Mouse (Mus musculus): ENCODE data around the gene Ccnf. TPM values are rescaled to one million over a fixed set of nuclear protein-coding genes. Genes with fewer than 3 reads are reported as not detected.

Ccnf gene
- polyA plus RNA-seq, 1 experiment from 2014 or later = 101 TPM

- DNase-seq (ENCODE audit: low spot score) (peak; percentile 96), ATAC-seq (replicated peaks; ENCODE audit: insufficient number of reproducible peaks, low FRiP score, low TSS enrichment, low read depth) (peak; percentile 30)
- no peaks in the 10 kb centered on the region for H3K36me3 ChIP-seq (replicated peaks; ENCODE audit: control insufficient read depth, insufficient read depth, low read depth, low read length)
- under 1% methylated on average over 62 of the region's 65 CpGs for WGBS
- H3K27ac ChIP-seq (replicated peaks; ENCODE audit: low read depth, low read length) = 0 out of 2 replicates have a peak within 1 kb of the TSS, but pooled peaks have one; percentile 28
- H3K9me3 ChIP-seq (replicated peaks; ENCODE audit: control insufficient read depth, low read length) = no peaks in the 10 kb centered on the region
- H3K4me2 ChIP-seq (ENCODE audit: low read depth, low read length) = peak within 1 kb of the TSS; percentile 96
- H3K9ac ChIP-seq (replicated peaks; ENCODE audit: low read length) = peak within 1 kb of the TSS; percentile 81
- peaks cover 28% of the 10 kb centered on the region for H3K4me1 ChIP-seq (ENCODE audit: control insufficient read depth, insufficient read depth, low read length)
- H3K4me3 ChIP-seq (ENCODE audit: low read depth, low read length) = peak within 1 kb of the TSS; percentile 73
- no peaks in the 10 kb centered on the region; the same call in 1 of the 2 replicates for H3K27me3 ChIP-seq (ENCODE audit: control insufficient read depth, insufficient read depth, low read length)
These were observed 45.9 kb downstream of the Ccnf start, which contains the start of gene Tbc1d24 for GRCm38 (mm10) chr17:24205284-24205888. TSS of gene Tbc1d24 (minus strand) at chr17:24205562.

- no peaks in the 10 kb centered on the region for H3K36me3 ChIP-seq (replicated peaks; ENCODE audit: control insufficient read depth, insufficient read depth, low read depth, low read length)
- no peak overlapping the region for H3K27ac ChIP-seq (replicated peaks; ENCODE audit: low read depth, low read length)
- DNase-seq (ENCODE audit: low spot score) (no peak), ATAC-seq (replicated peaks; ENCODE audit: insufficient number of reproducible peaks, low FRiP score, low TSS enrichment, low read depth) (no peak)
- no peaks in the 10 kb centered on the region for H3K9me3 ChIP-seq (replicated peaks; ENCODE audit: control insufficient read depth, low read length)
- 13% methylated on average over 7 of the region's 7 CpGs for WGBS
- peaks cover 23% of the 10 kb centered on the region for H3K4me1 ChIP-seq (ENCODE audit: control insufficient read depth, insufficient read depth, low read length)
- H3K27me3 ChIP-seq (ENCODE audit: control insufficient read depth, insufficient read depth, low read length) = no peaks in the 10 kb centered on the region; the same call in 1 of the 2 replicates
- H3K4me3 ChIP-seq (ENCODE audit: low read depth, low read length) = peak overlapping the region; percentile 73
- H3K9ac ChIP-seq (replicated peaks; ENCODE audit: low read length) = peak overlapping the region; percentile 81
- H3K4me2 ChIP-seq (ENCODE audit: low read depth, low read length) = peak overlapping the region; percentile 96
These were observed 46.4 kb downstream of the Ccnf start for GRCm38 (mm10) chr17:24204846-24205245.

GRCm38 (mm10) chr17:24203611-24204534 is 47.4 kb downstream of the Ccnf start:
- Histone ChIP-seq H3K27me3 (ENCODE audit: control insufficient read depth, insufficient read depth, low read length) (no peaks in the 10 kb centered on the region; the same call in 1 of the 2 replicates), H3K9ac (replicated peaks; ENCODE audit: low read length) (no peak overlapping the region; the same call in 1 of the 2 replicates), H3K4me1 (ENCODE audit: control insufficient read depth, insufficient read depth, low read length) (peaks cover 19% of the 10 kb centered on the region), H3K36me3 (replicated peaks; ENCODE audit: control insufficient read depth, insufficient read depth, low read depth, low read length) (no peaks in the 10 kb centered on the region), H3K9me3 (replicated peaks; ENCODE audit: control insufficient read depth, low read length) (no peaks in the 10 kb centered on the region), H3K4me3 (ENCODE audit: low read depth, low read length) (no peak overlapping the region), H3K27ac (replicated peaks; ENCODE audit: low read depth, low read length) (no peak overlapping the region), H3K4me2 (ENCODE audit: low read depth, low read length) (peak overlapping the region; percentile 96; the same call in 1 of the 2 replicates)
- 77% methylated on average over 3 of the region's 3 CpGs for WGBS
- no peak for DNase-seq (ENCODE audit: low spot score)
- no peak for ATAC-seq (replicated peaks; ENCODE audit: insufficient number of reproducible peaks, low FRiP score, low TSS enrichment, low read depth)

- DNase-seq (ENCODE audit: low spot score) = no peak
- 39% methylated on average over 4 of the region's 4 CpGs for WGBS
- Histone ChIP-seq H3K27ac (replicated peaks; ENCODE audit: low read depth, low read length) (no peak overlapping the region), H3K4me3 (ENCODE audit: low read depth, low read length) (no peak overlapping the region), H3K36me3 (replicated peaks; ENCODE audit: control insufficient read depth, insufficient read depth, low read depth, low read length) (no peaks in the 10 kb centered on the region), H3K9ac (replicated peaks; ENCODE audit: low read length) (no peak overlapping the region), H3K27me3 (ENCODE audit: control insufficient read depth, insufficient read depth, low read length) (no peaks in the 10 kb centered on the region), H3K4me1 (ENCODE audit: control insufficient read depth, insufficient read depth, low read length) (peaks cover 14% of the 10 kb centered on the region), H3K4me2 (ENCODE audit: low read depth, low read length) (no peak overlapping the region), H3K9me3 (replicated peaks; ENCODE audit: control insufficient read depth, low read length) (no peaks in the 10 kb centered on the region)
- ATAC-seq (replicated peaks; ENCODE audit: insufficient number of reproducible peaks, low FRiP score, low TSS enrichment, low read depth) = no peak
These were observed 48.2 kb downstream of the Ccnf start for GRCm38 (mm10) chr17:24203068-24203467.

- Histone ChIP-seq H3K4me2 (ENCODE audit: low read depth, low read length) (no peak overlapping the region), H3K27me3 (ENCODE audit: control insufficient read depth, insufficient read depth, low read length) (no peaks in the 10 kb centered on the region), H3K27ac (replicated peaks; ENCODE audit: low read depth, low read length) (no peak overlapping the region), H3K9ac (replicated peaks; ENCODE audit: low read length) (no peak overlapping the region), H3K4me1 (ENCODE audit: control insufficient read depth, insufficient read depth, low read length) (peaks cover 2% of the 10 kb centered on the region; the same call in 1 of the 2 replicates), H3K9me3 (replicated peaks; ENCODE audit: control insufficient read depth, low read length) (no peaks in the 10 kb centered on the region), H3K36me3 (replicated peaks; ENCODE audit: control insufficient read depth, insufficient read depth, low read depth, low read length) (no peaks in the 10 kb centered on the region), H3K4me3 (ENCODE audit: low read depth, low read length) (no peak overlapping the region)
- ATAC-seq (replicated peaks; ENCODE audit: insufficient number of reproducible peaks, low FRiP score, low TSS enrichment, low read depth) (no peak), DNase-seq (ENCODE audit: low spot score) (no peak)
- WGBS = 85% methylated on average over 4 of the region's 4 CpGs
These were observed 50.2 kb downstream of the Ccnf start for GRCm38 (mm10) chr17:24201092-24201491.

GRCm38 (mm10) chr17:24199741-24200140 is 51.5 kb downstream of the Ccnf start:
- ATAC-seq (replicated peaks; ENCODE audit: insufficient number of reproducible peaks, low FRiP score, low TSS enrichment, low read depth) (no peak), DNase-seq (ENCODE audit: low spot score) (no peak)
- Histone ChIP-seq H3K27me3 (ENCODE audit: control insufficient read depth, insufficient read depth, low read length) (no peaks in the 10 kb centered on the region), H3K9me3 (replicated peaks; ENCODE audit: control insufficient read depth, low read length) (no peaks in the 10 kb centered on the region), H3K27ac (replicated peaks; ENCODE audit: low read depth, low read length) (no peak overlapping the region), H3K4me2 (ENCODE audit: low read depth, low read length) (no peak overlapping the region), H3K9ac (replicated peaks; ENCODE audit: low read length) (no peak overlapping the region), H3K4me1 (ENCODE audit: control insufficient read depth, insufficient read depth, low read length) (no peaks in the 10 kb centered on the region), H3K4me3 (ENCODE audit: low read depth, low read length) (no peak overlapping the region), H3K36me3 (replicated peaks; ENCODE audit: control insufficient read depth, insufficient read depth, low read depth, low read length) (no peaks in the 10 kb centered on the region)
- WGBS = 59% methylated on average over 4 of the region's 4 CpGs

GRCm38 (mm10) chr17:24199252-24199651 is 52.0 kb downstream of the Ccnf start:
- Histone ChIP-seq H3K4me1 (ENCODE audit: control insufficient read depth, insufficient read depth, low read length) (no peaks in the 10 kb centered on the region), H3K9me3 (replicated peaks; ENCODE audit: control insufficient read depth, low read length) (no peaks in the 10 kb centered on the region), H3K9ac (replicated peaks; ENCODE audit: low read length) (no peak overlapping the region), H3K4me3 (ENCODE audit: low read depth, low read length) (no peak overlapping the region), H3K27ac (replicated peaks; ENCODE audit: low read depth, low read length) (no peak overlapping the region), H3K36me3 (replicated peaks; ENCODE audit: control insufficient read depth, insufficient read depth, low read depth, low read length) (no peaks in the 10 kb centered on the region), H3K4me2 (ENCODE audit: low read depth, low read length) (no peak overlapping the region), H3K27me3 (ENCODE audit: control insufficient read depth, insufficient read depth, low read length) (no peaks in the 10 kb centered on the region)
- DNase-seq (ENCODE audit: low spot score) (no peak), ATAC-seq (replicated peaks; ENCODE audit: insufficient number of reproducible peaks, low FRiP score, low TSS enrichment, low read depth) (no peak)
- WGBS = 85% methylated on average over 4 of the region's 4 CpGs
